Mouse (Mus musculus) yolk sac, embryonic 10.5 days (tissue): ENCODE data around the gene Fam189a1.
A peak's percentile ranks its signal among the peaks of the same experiment; 100 is the strongest.

ENCODE experiments used
- DNase-seq: peaks from one replicate; pipeline ENCODE4 v3.0.0-alpha.2; 2017; ENCODE audit warnings: low spot score

The Fam189a1 gene

DNA sequence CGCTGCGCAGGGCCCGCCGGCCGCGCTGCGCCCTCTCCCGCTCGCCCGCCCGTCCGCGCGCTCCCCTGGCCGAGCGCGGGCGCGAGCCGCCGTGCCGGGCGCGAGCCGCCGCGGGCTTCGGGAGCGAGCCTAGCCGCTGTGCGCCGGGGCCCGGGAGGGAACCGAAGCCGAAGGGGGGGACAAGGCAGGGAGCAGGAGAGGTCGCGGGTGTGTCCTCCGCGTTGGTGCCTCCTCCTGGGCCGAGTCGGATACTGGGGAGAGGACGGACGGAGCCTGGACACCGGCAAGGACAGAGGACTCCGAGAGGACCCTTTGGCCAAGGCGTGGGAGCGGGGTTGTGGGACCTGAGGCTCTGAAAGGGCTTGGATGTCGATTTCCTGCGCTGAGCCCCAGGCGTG, at the start of gene Fam189a1:
Fam189a1 (minus strand) TSS at position 57 of the 398 bp plus-strand sequence.
- DNase-seq, result peak; percentile 14

DNA sequence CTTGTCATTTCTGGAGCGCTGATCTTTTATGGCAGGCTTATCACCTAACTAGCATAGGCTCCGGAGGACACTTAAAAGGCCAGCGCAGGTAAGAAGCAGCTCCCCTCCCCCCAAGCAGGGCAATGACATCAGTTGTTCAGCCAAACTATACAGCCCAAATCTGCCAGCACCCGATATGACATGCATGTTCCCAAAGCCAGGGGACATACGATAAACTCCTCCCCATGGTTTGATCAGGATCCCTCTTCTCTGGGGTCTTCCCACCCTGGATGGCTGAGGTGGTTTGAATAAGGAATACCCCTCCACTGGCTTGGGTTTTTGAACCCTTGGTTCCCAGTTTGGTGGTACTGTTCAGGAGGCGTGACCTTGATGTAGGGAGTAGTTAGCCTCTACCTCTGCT, 49.7 kb upstream of the Fam189a1 start:
- no peak for DNase-seq

DNA sequence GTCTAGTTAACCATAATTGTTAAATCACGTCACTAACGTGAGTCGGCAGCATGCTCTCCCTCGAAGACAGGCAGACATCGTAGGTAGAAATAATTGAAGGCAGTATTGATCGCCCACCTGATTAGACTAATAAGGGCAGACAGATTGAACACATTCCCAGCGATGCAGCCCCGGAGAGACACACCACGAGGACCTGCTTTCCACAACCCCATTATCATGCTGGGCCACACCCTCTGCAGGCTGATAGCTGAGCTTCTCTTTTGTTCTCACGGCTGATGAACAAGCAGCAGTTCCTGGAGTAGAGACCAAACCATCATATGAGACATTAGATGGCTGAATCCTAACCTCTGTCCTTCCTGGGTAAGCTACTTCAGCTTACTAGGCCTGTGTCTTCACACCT, 46.3 kb upstream of the Fam189a1 start:
- no peak for DNase-seq

DNA sequence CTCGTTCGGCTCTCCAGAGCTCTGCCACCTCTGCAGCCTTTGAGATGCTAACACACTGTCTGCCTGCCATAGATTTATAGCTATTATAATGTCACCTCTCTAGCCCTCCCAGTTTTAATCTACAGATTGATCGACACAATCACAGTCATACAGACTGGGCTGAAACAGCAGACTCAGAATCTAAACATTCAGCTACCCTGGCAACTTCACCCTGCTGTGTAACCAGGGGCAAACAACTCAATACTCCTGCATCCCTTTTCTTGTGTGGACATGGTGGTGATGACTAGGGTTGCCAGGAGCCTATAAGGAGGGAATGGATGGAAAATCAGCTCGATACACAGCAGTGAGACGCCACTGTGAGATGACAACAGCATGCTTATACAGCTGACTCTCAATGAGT, 24.3 kb upstream of the Fam189a1 start:
- DNase-seq, result no peak

DNA sequence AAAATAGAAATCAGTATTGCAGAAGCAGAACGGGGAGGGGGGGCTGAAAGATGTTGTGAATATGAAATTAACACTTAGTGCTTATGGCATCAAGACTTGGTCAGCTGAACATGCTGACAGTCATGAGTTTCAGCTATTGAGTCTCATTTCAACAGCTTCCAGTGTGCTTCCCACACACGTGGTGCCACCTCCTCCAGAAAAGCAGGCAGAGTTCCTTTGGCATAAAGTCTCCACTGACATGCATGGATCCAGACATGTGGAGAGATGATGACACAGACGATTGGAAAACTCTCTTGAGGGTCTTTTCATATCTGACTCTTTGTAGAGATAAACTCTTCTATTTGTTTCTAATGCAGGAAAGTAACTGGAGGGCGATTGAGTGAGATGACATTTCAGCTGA, 14.4 kb upstream of the Fam189a1 start:
- DNase-seq, result no peak

DNA sequence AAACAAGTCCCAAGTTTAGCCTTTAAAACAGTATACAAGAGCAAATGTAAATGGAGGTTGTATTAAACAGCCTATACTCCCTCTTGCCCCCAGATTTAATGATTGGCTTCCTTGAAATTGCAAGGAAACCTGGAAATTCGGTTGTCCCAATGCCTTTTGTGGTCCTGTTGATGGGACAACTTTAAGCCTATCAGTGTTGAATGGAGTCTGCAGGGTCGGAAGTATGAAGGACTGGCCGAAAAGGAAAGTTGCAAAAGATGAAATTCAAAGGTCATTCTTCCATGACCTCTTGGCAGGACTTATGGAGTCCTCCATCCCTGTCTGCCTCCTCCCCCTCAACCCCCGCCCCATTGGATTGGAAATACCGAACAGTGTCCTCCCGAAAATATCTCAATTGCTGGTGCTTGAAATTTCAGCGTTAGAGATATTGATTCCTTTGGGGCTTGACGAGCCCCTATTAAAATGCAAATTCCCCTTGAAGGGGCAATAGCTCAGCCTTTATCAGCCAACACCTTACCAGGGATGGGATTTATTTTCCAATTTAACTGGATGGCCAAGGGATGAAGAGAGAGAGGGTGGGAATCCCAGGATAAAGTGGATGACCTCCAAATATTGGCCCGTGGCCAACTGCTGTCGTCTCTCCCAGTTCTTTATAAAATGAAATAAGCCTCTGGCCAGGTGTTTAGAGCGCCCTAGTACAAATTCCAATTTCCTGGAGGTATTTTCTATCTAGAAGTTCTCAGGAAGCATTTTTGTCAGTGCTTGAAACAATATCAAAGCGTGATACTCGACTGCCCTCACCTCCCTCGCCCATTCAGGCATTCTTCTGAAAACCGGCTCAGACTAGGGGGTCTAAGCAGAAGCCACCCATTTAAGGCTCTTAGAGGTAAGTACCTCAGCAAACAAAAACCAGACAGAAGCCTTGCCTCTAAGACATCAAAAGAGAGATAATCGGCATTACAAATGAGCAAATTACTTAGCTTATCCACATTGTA, 958 bp upstream of the Fam189a1 start:
- DNase-seq, result no peak

DNA sequence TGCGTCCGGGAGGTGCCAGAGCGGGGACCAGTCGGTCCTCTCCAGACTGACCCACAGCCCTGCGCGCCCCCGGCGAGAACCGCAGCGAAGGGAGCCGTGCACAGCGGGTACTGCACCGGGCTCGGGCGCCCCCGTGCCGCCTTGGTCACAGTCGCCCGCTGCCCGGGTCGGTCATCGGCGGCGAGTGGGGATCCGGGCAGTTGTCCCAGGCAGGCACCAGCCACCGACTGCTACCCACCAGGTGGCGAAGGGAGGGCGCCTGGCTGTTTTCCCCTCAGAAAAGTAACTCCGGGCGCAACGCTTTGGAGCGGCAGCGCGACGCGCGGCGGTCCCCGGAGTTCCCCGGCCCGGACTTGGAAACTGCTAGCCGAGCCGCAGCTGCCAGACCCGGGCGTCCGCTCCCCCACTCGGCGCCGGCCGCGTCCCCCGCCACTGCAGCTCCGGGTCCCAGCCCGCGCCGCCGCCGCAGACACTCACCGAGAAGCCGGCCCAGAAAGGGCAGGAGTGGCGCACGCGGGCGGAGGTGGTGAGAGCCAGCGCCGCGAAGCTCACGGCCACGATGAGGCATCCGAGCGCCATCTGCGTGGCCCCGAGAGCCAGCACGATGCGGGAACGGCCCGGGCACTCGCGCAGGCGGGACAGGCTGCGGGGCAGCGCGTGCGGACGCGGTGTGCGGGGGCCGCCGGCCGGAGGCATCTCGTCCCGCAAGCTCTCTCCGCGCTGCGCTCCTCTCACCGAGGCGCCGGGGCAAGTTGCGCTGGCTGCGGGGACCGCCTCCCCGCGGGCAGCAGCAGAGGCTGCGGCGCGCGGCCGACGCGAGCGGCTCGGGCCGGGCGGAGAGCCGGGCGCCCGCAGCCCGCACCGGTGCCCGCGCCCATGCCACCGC, 499 bp downstream of the Fam189a1 start:
- DNase-seq, result peak; percentile 21

DNA sequence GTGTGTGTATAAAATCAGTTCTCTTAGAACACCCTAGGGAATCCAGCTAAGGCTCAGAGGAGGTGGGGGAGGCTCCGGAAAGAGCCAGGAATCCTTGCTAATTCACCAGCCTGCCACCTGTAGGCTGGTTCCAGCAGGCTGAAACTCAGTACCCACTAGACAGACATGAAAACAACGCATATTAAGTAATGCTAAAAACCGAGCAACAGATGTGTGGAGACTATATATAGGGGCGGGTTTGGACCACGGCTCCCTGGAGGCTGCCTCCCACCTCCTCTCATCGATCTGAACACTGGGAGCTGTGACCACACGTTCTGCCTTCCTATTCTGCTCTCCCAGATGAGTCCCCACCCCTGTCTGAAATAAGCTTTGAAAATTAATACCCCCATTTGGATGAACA, 1.8 kb downstream of the Fam189a1 start:
- DNase-seq, result no peak

DNA sequence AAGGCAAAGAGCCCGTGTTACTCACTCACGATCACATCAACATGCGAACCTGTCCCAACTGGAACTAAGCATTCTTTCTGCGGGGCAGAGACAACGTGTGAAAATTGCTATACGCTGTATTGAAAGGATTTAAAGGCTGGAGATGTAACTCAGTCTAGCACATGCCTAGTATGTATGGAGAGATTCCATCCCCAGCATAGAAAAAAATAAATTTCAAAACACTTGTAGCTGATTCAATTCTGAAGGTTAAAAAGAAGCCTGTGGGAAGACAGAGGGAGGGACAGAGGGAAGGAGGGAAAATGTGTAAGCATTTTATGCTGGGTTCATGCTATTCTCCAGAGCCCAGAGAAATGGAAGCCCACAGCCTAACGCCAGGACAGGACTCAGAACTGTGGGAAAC, 2.5 kb downstream of the Fam189a1 start:
- no peak for DNase-seq

DNA sequence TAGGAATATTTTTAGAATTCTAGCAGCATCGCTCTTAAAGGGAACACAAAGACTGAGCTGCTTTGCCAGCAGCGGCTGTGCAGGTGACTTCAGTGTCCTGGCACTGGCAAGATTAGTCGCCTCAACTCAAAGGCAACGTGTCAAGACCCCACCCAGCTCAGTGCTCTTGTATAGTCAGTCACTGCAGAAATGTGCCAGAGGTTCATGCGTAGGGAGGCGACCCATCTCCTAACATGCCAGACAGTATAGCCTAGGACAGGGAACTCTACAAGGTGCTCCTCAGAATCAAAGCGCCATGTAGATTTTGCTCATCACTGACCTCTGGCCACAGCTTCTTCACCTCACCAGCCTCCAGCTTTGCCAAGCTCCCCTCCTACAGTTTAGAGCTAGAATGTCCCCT, 4.8 kb downstream of the Fam189a1 start:
- DNase-seq, result no peak

DNA sequence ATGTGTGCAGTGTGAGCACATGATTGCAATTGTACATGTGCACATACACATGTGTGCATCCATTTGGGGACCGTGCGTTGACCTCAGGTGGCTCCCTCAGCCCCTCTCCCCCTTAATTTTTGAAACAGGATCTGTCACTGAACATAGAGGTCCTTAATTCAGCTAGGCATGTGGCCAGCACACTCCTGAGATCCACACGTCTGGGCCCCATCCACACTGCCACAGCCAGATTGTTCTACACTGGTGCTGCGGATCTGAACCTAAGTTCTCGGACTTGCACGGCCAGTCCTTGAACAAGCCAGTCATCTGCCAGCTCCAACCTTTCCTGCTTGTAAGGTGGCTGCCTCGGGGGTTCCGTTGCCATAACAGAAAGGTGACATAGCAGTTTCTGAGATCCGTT, 7.3 kb downstream of the Fam189a1 start:
- DNase-seq, result no peak

DNA sequence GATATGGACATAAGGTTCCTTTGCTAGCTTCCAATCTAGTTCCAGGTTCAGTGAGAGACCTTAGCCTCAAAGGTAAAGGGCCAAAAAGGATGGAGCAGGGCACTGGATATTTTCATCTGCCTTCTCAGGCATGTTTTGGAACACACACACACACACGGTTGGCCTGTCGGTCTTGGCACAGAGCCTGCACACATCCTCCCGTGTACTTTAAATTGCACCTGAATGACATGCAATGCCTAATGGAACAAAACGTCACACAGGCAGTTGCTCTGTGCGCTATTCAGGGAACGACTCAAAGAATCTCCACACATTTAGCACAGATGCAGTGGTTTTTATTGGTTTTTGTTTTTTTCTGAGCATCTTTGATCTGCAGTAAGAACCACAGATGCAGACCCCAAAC, 11.5 kb downstream of the Fam189a1 start:
- DNase-seq, result no peak

DNA sequence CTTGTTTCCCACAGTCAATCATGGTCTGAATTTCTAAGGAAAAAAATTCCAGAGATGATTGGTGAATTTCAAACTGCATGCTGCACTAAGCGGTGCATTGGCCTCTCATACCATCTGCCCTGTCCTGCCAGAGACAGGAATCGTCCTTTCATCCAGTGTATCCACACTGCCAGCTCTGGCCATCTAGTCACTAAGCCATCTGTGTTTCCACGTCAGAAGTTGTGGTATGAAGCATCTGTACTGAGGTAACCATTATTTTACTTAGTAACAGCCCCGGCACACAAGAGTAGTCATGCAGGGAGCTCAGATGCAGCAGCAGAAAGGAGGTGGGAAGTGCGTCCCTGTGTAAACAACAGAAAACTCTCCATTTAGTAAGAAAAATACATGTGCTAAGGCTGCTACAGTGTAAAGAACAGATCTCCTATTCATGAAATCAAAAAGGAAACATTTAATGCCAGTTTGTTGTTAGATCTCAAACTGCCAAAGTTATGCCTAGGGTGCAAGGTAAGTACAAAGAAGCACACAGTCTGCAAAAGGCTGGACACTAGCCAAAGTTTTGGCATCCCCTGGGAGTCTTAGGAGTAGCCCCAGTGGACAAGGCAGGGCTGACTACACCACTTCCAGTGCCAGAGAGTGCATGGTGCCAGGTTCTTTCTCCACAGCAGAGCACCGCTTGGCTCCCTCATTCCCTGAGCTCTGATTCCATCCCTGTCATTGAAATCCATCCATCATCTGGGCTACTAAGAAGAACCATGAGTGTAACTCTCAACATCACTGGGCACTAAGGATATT, 14.3 kb downstream of the Fam189a1 start:
- no peak for DNase-seq

DNA sequence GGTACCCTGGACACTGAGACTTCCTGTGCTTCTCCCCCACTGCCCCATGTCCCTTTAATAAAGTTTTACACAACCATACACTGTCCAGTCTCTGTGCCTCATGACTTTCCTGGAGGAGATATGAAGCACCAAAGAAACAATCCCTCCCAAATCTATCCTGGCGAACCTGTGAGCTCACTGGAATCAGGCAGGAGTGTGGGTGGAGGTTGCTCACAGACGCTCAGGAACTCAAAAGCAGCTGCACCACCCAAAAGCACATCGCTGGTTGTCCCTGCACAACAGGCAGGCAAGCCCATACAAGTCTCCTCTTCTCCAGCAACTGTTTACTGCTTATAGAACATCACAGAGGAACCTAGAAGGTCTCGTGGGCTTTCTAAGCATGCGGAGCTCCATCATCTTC, 15.5 kb downstream of the Fam189a1 start:
- DNase-seq, result no peak

DNA sequence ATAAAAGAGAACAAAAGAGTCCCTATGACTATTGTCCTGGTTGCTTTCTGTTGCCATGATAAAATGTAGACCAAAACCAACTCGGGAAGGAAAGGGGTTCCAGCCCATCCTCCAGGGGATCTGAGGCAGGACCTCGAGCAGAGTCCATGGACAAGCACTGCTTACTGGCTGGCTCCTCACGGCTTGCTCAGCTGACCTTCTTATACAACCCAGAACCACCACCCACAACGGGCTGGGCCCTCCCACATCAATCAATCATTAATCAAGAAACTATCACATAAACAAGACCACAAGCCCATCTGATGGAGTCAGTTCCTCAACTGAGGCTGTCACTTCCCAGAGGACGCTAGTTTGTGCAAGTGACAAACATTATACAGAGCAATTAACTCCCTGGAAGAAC, 16.3 kb downstream of the Fam189a1 start:
- DNase-seq, result no peak

DNA sequence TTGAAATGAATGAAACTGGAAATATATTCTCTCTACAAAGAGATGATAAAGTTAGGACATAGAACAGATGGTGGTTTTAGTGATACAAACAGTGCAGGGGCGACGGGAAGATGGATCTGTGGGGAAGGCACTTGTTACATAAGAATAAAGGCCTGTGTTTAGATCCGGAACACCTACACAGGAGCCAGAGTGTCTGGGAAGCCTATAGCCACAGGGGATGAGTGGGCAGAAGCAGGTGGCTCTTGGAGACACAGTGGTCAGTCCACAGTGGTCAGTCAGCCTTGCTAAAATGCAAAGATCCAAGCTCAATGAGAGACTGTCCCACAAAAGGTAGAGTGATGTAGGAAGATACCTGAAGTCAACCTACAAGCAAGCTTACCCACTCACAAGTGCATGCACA, 32.6 kb downstream of the Fam189a1 start:
- DNase-seq, result no peak

DNA sequence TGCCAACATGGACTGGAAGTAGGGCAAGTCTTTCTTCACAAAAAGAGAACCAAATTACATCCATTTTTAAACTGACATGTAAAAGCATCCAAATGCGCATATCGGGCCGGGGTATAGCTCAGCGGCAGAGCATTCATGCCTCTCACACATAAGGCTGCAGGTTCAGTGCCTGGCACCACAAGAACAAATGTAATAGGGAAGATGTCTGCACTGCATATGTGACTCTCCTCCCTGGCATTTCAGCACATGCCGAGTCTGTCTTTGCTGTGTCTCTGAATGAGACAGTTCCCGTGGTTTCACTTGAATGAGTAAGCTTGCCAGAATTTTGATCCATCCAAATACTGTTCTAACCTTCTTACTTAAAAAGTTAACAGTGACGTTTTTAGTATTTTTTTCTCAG, 39.5 kb downstream of the Fam189a1 start:
- no peak for DNase-seq

DNA sequence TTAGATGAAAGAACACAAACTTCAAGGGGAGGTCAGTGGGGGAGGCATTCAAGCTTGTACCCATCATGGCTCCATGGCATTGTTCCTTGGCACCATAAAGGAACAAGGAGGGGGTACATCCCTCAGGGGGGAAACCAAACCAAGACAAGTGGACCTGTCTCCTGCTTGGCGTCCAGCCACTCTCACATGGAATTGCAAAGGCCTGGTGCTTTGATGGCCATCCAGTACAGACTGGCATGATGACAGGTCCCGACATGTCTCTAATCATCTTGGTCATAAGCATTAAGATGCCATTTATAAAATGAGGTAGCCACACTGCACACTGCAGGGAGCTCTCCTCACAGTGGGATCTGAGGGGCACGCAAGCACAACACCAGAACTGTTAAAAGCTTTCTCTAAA, 41.0 kb downstream of the Fam189a1 start:
- no peak for DNase-seq

DNA sequence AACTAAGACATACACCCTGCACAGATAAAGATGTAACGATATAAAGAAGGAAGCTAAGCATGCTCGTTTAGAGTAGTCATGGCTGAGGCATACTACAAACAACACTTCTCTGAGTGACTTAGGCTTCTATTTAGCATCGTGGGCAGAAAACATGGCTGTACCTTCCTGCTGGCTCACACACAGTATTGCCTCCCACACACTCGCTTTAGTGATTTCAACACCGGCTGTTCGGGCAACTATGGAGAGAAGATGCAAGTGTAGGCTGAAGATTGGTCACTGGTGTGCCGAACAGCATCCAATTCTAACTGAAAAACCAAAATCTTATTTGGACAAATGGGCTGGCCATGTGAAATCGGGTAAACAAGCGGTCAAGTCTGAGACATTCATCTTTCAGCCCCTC, 44.7 kb downstream of the Fam189a1 start:
- DNase-seq, result no peak

DNA sequence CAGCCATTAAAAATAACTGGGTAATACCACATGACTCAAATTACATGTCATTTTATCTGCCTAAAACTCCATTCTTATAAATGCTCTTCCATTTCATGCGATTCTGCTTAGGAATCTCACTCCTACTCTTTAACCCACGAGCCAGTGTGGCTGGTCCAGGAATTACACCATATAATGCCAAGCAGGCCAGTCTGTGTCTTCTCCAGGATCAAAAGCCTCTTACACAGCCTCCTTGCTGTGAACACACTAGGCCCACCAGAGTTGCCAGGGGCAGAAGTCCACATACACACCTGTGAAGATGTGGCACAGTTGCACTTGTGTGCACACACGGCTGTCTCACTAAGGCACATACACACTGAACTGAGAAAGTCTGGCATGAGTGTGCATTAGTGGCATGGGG, 50.8 kb downstream of the Fam189a1 start:
- DNase-seq, result no peak

DNA sequence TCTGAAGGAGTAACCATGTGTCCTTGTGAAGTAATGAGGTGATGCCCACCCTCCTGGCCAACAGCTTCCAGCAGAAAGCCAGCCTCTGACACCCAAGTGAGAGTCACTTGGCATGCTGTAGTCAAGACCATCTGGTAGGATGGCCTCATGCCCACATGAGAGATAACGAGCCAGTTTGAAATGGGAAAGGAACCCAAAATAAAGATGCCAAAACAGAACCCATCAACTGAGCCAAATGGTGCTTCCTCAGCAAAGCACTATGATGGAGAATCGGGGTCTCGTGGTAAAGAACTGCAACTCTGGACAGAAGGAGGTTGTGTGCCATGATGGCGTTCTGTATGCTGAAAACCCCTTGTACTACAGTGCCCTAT, 51.3 kb downstream of the Fam189a1 start:
- no peak for DNase-seq
